Mouse (Mus musculus): ENCODE measurements around the gene Igfbpl1. TPM values are rescaled to one million over a fixed set of nuclear protein-coding genes. Genes with fewer than 3 reads are reported as not detected.

The Igfbpl1 gene
- total RNA-seq, 2 experiments from 2014 or later, result 0.13 TPM; not detected in 1

GRCm38 (mm10) chr4:45771173-45771572, 55.5 kb downstream of the Igfbpl1 start:
- DNase-seq (ENCODE audit: low spot score in 2 of 2), result no peak

DNA sequence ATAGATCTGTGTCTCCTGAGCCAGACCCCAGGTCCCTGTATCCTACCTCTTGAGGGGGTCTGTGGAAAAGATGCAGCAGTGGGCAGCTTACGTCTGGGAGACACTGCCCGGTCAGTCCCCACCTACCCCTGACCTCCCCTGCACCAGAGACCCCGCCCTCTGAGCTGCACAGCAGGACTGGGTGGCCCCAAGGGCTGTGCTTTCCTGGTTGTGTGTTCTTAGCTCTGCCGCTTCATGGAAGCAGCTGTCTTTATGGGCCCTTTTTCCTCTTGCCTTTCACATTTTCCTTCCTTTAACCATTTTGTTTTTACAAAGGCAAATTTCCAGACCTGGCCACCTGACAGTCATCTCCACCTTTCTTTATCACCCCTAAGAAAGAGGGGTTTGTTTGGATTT, 56.1 kb downstream of the Igfbpl1 start:
- no peak for DNase-seq (ENCODE audit: low spot score in 2 of 2)

GRCm38 (mm10) chr4:45769791-45770637, 56.7 kb downstream of the Igfbpl1 start:
- DNase-seq (ENCODE audit: low spot score in 2 of 2), result peak in 1 of 2 experiments; percentile 31

DNA sequence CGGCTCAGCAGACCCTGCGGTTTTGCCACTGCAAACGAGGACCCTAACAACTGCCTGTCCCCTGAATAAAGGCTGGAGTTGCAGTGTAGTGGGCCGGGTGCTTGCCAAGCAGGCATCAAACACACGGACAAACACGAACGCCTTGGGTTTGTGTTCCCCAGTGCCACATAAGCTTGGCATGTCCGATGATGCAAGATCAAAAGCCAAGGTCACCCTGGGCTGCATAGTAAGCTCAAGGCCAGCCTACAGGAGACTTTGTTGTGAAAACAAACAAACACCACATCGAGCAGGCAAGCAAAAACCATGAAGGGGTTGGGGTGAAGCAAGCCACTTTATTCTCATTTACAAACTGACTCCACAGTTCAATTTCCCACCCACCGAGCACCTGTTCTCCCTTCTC, 57.6 kb downstream of the Igfbpl1 start:
- DNase-seq (ENCODE audit: low spot score in 2 of 2), result peak in 1 of 2 experiments; percentile 36

DNA sequence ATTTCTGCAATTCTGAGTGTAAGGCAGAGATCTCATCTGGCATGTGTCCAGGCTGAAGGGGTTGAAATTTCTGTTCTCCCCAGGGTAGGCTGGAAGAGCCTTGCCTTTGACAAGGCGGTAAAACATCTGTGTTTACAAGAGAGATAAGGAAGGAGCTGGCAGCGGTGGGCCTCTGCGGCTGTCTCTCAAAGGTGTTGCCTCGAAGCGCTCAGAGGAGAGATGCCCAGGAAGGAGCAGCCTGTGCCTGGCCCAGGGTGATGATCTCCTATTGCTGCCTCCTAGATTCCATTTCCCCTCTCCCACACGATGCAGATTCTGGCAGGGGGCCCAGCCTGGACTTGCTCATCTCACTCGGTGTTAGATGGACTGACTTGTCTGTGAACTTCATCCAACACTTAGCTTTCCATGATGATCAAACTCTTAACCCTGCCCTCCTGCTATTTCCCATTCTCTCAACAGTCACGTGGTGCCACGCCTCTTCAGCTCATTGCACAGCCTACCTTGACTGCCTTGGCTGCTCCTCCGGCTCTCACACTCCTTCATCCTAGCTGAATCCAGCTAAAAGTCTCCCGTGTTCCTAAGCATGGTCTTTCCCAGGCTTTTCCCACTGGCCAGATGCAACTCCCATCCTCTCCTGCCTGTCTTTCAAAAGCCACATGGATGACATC, 58.7 kb downstream of the Igfbpl1 start:
- DNase-seq (ENCODE audit: low spot score in 2 of 2), result peak in 1 of 2 experiments; percentile 46

GRCm38 (mm10) chr4:45766774-45767173, 59.9 kb downstream of the Igfbpl1 start:
- DNase-seq (ENCODE audit: low spot score in 2 of 2), result no peak

- no peak for DNase-seq (ENCODE audit: low spot score in 2 of 2)
These were observed 61.0 kb downstream of the Igfbpl1 start for GRCm38 (mm10) chr4:45765565-45766201.

DNA sequence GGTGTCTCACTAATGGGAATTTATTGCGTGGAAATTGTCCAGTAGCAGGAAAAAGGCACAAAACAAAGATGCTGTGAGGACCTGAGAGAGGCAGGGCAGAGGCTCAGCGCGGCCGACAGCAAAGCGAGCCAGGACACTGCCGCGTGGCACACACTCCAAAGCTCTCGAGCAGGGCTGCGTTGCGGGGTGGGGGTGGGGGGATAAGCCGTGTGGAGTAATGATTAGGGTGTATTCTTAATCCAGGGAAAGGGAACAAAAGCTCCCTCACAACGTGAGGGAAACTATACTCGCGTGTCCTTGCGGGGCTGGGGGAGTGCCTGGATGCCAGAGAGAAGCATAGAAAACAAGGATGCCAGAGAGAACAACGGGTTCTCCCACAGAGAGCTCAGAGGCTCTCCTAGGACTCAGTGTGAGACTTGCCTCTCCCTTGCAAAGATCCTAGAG, 61.6 kb downstream of the Igfbpl1 start:
- no peak for DNase-seq (ENCODE audit: low spot score in 2 of 2)

GRCm38 (mm10) chr4:45764141-45764494, 62.6 kb downstream of the Igfbpl1 start:
- DNase-seq (ENCODE audit: low spot score in 2 of 2), result no peak

- no peak for DNase-seq (ENCODE audit: low spot score in 2 of 2)
These were observed 63.2 kb downstream of the Igfbpl1 start for GRCm38 (mm10) chr4:45763288-45764140.

- no peak for DNase-seq (ENCODE audit: low spot score in 2 of 2)
These were observed 64.1 kb downstream of the Igfbpl1 start for GRCm38 (mm10) chr4:45762600-45762999.

Other genes with a start within 250 kb of the Igfbpl1 start
- gene Aldh1b1, start 27.9 kb downstream of the Igfbpl1 start, total RNA-seq (2021), result 10 to 100 TPM; 15.3 to 31.9 TPM
- under 1 TPM; 0.19 to 0.96 TPM for gene Stra6l, start 21.7 kb upstream of the Igfbpl1 start, total RNA-seq (2021)
- under 1 TPM in 1 of 2 experiments, not detected in 1; 0.10 TPM for gene Ccdc180, start 63.4 kb upstream of the Igfbpl1 start, total RNA-seq (2021)
- 10 to 100 TPM; 27.8 to 30.4 TPM for gene Tdrd7, start 138.4 kb upstream of the Igfbpl1 start, total RNA-seq (2021)
- gene Tmod1, start 212.0 kb upstream of the Igfbpl1 start, total RNA-seq (2021), result 1 to 10 TPM; 4.5 to 7.9 TPM

All from adrenal gland, adult 18-20 months (tissue).